Mouse (Mus musculus) myocyte (in vitro differentiated cells): ENCODE measurements around the gene Zswim5.

Source experiments
- MYOD1 ChIP-seq, 3 experiments: IDR thresholded peaks; one replicate each; pipeline ENCODE4 v1.6.1; 2011; ENCODE audit warnings: control low read depth in 2 of 3, low read depth in 2 of 3, mild to moderate bottlenecking in 2 of 3, moderate library complexity in 1 of 3; ENCODE audit not compliant: insufficient read length in 2 of 3, control insufficient read depth in 1 of 3
- MYOG ChIP-seq, 3 experiments: IDR thresholded peaks; one replicate each; pipeline ENCODE4 v1.6.1; 2011; ENCODE audit warnings: control low read depth in 2 of 3, low read depth in 2 of 3, mild to moderate bottlenecking in 2 of 3; ENCODE audit not compliant: insufficient read length in 2 of 3, control insufficient read depth in 1 of 3, insufficient read depth in 1 of 3
- POLR2A ChIP-seq: IDR thresholded peaks from one replicate; pipeline ENCODE4 v1.6.1; 2011; ENCODE audit warnings: low read depth, mild to moderate bottlenecking, control low read depth, moderate library complexity; ENCODE audit not compliant: insufficient read length

DNA sequence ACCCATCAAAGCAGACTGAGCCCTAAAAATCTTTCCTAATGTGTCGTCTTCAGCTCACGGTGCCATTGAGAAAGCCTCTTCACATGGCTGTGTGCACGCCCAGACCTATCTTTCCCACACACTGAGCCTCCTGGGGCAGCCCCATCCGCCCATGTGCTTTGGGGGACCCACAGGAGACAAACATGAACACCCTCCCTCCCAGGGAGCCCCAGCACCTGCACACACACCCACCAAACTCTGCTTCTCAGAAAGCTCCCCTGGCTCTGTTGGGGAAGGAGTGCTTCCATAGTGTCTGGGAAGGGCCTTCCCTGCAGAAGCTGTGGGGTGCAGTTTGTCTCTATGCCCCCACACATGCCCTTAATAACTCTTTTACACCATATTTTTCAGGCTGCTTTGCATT lies 127.5 kb downstream of the Zswim5 start:
- TF ChIP-seq POLR2A (no peak), MYOD1 (IDR thresholded peaks at IDR 0.05; ENCODE audit: control insufficient read depth in 1 of 3, insufficient read length in 2 of 3, low read depth in 2 of 3) (no peak), MYOG (IDR thresholded peaks at IDR 0.05; ENCODE audit: control insufficient read depth in 1 of 3, insufficient read depth in 1 of 3, insufficient read length in 2 of 3, low read depth in 2 of 3) (no peak)
